Mouse (Mus musculus): Measurements from ENCODE around the gene Gm614.
A peak's percentile ranks its signal among the peaks of the same experiment; 100 is the strongest.

Gm614 gene

GRCm38 (mm10) chrX:101263892-101264291 is at the start of gene Gm614:
TSS of gene Gm614 (minus strand) at chrX:101263992.
- no peak for DNase-seq

DNA sequence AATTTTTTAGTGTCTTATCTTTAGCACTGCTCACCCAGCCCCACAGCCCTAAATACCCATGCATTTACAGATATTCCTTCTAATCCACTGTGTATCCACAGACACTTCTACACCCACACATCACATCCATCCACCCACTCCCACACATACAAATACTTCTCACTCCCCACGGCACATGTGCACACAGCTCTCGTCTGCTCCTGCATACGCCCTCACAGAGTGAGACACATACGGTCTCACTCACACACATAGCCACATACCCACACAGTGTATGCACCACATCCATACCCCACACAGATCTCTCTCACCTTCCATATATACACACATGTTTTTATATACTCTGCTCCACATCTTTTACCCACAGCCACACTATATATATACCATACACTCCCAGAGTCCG is 45.5 kb upstream of the Gm614 start:
- no peak for DNase-seq

GRCm38 (mm10) chrX:101304646-101305045 is 40.9 kb upstream of the Gm614 start:
- DNase-seq: no peak

DNA sequence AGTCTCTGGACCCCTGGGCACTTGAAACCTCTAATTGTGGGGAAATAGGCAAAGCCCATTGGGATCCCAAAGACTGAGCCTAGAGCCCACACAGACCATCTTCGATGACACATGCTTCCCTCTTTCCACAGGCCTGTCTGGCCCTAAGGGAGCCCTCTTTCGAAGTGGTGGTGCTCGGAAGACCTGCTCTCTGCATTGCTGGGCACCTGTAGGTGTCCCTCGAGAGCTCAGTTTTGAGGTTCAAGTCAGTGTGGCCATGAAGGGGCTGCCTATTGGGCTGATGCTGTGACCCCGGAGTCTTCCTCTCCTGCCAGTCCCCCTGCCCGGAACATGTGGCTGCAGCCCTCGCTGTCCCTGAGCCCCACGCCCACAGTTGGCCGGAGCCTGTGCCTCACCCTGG is 37.9 kb upstream of the Gm614 start:
- DNase-seq: no peak

DNA sequence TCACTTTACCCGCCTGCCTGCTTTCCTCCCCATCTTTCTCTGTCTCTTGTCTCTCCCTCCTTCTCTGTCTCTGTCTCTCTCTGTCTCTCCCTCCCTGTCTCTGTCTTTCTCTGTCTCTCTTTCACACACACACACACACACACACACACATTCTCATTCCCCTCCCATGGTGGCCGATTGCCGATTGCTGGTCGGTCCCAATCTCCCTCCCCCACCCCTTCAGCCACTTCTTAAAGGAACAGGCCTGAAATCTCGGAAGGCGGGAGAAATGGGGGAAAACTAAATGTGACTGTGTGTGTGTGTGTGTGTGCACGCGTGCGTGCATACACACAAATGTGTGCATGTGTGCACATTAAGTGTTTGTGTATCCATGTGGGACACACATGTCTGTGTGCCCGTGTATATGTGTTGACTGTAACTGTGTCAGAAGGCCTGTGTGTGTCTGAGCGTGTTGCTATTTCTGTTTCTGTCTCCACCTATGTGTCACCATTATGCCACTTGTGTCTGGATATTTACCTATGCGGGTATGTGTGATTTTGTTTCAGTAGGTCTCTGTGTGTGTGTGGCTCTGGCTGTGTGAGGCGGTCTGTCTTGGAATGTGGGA is 36.7 kb upstream of the Gm614 start:
- no peak for DNase-seq

GRCm38 (mm10) chrX:101299473-101300426 is 36.0 kb upstream of the Gm614 start:
- DNase-seq: no peak

- no peak for DNase-seq
These were observed 35.3 kb upstream of the Gm614 start, which contains the start of gene Nlgn3 for GRCm38 (mm10) chrX:101299055-101299454. TSS of gene Nlgn3 (plus strand) at chrX:101299168.

DNA sequence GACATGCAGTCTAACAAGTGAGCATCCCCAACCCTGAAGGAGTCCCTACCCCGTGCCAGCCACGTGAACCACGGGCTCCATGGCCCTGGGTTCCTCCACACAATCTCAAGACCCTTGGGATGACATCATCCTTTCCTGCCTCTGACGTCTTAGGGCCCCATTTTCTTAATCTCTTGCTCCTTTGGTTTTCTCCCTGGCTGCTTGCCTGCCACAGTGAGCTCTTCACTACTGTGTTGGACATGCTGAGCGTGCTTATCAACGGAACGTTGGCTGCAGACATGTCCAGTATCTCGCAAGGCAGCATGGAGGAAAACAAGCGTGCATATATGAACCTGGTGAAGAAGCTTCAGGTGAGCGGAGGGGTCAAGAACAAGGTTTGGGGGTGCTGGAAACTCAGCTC is 26.3 kb upstream of the Gm614 start:
- DNase-seq: no peak

- no peak for DNase-seq
These were observed 25.2 kb upstream of the Gm614 start for GRCm38 (mm10) chrX:101289037-101289436.

DNA sequence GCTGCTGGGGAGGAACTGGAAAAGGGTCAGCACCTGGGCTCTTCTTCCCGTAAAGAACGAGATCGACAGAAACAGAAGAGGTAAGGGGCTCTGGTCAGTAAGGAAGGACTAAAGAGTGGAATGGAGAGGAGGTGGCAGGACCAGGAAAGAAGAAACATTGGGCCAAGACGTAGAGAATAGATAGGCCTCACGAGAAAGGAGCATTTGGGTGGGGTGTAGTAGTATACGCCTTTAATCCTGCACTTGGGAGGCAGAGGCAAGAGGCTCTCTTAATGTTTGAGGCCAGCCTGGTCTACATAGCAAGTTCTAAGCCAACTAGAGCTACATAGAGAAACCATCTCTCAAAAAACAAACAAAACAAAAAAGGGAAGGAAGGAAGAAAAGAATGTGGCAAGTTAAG is 24.6 kb upstream of the Gm614 start:
- no peak for DNase-seq

GRCm38 (mm10) chrX:101287543-101287942 is 23.8 kb upstream of the Gm614 start:
- DNase-seq: no peak

DNA sequence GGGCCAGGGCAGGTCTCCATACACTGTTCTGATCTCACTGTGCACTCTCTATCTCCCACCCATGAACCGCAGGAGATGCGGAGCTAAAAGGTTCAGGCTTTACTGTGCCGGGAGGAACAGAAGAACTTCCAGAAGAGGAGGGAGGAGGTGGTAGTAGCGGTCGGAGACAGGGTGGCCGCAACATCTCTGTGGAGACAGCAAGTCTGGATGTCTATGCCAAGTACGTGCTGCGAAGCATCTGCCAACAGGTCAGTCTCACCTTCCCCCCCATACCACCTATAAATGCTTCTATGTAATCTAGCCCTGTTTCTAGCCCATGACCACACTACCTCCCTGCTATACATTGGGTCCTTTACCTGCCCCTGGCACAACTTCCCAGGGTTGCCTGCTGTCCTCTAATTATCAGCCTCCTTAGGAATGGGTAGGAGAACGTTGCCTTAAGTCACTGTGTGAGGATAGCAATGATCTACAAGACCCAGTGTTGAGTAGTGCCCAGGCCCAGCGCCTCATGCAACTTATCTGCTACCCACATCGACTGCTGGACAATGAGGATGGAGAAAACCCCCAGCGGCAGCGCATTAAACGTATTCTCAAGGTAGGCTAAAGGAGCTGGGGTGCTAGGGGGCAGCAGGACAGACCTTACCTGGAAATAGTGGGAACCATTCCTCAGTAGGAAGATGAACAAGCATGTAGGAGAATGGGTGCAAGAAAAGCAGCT is 22.3 kb upstream of the Gm614 start:
- DNase-seq: no peak

DNA sequence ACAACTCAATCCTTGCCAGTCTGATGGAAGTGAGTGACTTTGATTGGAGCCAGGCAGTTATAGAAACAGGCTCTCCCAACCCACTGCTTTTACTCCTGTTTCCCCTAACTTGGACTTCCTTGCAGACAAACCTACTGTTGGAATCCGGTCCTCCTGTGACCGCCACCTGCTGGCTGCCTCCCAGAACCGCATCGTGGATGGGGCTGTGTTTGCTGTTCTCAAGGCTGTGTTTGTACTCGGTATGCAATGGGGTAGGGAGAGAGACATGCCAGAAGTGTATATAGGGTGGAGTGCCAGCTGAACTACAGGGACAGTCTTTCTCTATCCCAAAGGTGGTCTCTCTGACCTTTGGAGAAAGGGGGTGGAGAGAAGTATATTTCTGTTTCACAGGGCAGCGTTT is 21.7 kb upstream of the Gm614 start:
- DNase-seq: peak; percentile 46

DNA sequence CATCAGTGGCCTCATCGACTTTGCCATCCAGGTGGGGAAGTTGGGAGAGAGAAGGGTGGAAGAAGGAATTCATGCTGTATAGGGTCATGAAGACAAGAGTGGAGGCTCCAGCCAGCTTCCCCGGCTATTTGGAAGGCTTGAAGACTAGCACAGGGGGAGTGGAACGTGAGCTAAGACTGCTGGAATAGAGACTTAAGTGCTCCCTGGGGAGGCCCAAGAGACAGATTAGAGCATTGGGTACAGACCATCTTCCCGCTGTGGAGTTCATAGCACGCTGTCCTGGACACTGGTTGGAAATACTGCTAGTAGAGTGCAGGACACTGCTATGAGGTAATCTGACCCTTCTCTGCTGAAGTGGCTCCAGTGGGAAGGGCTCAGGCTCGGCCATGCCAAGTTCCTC is 19.0 kb upstream of the Gm614 start:
- no peak for DNase-seq

GRCm38 (mm10) chrX:101273875-101274738 is 10.3 kb upstream of the Gm614 start, which contains the start of gene Med12:
TSS of gene Med12 (plus strand) at chrX:101274030.
- DNase-seq: peak; percentile 93

DNA sequence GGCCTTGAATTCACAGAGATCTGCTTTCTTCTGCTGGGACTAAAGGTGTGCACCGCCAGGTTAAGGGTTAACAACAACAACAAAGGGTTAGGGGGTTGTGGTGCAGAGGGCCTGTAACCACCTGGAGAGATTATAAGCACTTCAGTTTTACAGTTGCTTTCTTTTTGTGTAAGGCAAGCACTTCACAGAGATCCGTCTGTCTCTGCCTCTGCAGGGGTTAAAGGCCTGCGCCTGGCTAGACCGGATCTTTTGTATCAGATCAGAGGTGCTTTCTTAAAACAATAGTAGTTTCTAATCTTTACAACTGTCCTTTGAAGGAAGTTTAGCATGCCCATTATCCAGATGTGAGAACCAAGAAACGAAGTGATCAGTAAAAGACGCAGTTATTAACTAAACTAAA is 9.6 kb upstream of the Gm614 start:
- no peak for DNase-seq

DNA sequence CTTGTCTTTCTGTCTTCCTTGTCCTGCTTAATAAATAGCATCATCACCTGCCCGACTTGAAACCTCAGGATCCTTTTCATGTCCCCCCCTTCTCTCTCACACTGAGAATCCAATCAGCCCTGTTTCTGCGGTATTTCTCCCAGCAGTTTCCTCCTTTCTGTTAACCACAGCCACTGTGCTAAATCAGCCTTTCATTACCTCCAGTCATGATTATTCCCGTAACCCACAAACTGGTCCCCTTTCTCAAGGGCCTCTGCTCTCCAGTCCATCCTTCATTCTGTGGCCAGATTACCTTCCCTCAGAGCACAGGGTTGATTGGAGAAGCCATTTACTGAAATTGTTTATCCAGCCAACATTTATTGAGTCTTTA is 4.9 kb upstream of the Gm614 start, which contains the start of gene Gm20489:
Gene Gm20489, minus strand, starts transcription at position 269 of the 370 bp plus-strand sequence.
- no peak for DNase-seq

- no peak for DNase-seq
These were observed 4.4 kb upstream of the Gm614 start, which contains the start of gene Il2rg for GRCm38 (mm10) chrX:101268025-101268754. TSS of gene Il2rg (minus strand) at chrX:101268255.

GRCm38 (mm10) chrX:101266631-101267030 is 2.8 kb upstream of the Gm614 start:
- DNase-seq: no peak

DNA sequence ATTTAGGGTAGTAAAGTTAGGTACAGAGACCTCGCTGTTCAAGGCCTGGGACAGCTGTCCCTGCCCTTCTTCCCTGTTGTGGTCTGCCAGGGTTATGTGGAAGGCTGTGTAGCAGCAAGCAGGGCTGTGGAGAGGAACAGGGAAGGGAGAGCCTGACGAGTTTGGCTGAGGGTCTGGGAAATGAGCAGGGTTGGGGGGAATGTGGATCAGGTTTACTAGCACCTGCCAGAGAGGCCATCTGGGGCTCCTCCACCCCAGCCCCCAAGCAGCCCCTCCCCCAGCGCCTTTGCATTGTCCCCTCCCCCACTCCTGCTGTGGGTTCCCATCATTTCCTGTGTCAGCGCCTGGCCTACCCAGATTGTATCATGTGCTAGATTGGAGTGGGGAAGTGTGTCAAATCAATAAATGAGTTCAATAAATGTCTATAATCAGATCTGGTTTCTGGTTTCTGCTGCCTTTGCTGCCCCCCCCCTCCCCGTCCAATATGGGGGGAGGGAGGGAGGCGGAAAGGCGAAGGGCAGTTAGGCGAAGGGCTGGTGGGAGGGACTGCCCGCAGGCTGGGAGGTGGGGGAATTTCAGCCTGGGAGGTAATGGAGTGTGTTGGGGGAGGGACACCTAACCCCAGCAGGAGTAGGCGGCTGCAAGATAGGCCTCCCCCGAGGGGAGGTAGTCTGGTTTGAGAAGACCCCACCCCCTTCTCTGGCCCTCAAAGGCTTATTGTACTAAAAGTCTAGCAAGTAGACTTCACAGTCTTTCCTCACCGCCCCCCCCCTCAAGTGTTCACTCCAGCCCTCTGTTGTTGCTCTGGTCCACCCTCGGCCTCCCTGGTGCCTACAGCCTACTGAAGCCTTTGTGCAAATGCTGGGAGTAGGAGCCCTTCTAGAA is 3.1 kb downstream of the Gm614 start:
- DNase-seq: no peak

DNA sequence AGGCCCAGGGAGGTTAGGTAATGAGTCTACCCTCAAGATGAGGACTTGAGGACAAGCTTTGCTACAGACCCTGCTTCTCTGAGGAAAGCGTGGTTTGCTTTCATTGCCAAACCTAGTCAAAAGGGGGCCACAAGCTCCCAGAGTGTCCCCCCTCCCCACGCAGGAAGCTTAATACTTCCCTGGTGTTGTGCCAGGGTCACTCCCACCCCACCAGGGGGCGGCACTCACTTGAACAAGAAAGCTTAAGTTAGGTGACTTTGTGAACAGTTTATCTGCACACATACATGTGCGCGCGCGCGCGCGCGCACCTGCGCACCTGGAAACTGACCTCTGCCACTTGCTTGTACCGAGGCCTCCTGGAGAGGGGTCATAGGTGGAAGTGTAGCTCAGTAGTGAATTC is 7.2 kb downstream of the Gm614 start:
- DNase-seq: peak; percentile 16
